Mouse (Mus musculus) CH12.LX (cell line): Measurements from ENCODE around the gene Laptm5. TPM values are rescaled to one million over a fixed set of nuclear protein-coding genes. Genes with fewer than 3 reads are reported as not detected.

Source experiments
- DNase-seq: peaks from one replicate; pipeline ENCODE4 v3.0.0-alpha.2; 2013; ENCODE audit errors: extremely low read depth
- H3K27ac ChIP-seq: 2 replicates; pipeline ENCODE4 v1.5.1; 2012; ENCODE audit warnings: low read depth, mild to moderate bottlenecking, control low read depth, moderate library complexity; ENCODE audit not compliant: insufficient read depth
- H3K27me3 ChIP-seq: replicated peaks from 2 replicates; pipeline ENCODE3; 2012; ENCODE audit warnings: inconsistent platforms
- H3K36me3 ChIP-seq, 2 experiments: replicated peaks in 1 of 2; 2 replicates each; pipeline versions ENCODE3 to v1.6.1; 2012; ENCODE audit warnings: inconsistent platforms in 1 of 2, low read length in 1 of 2, mild to moderate bottlenecking in 1 of 2, mixed read lengths in 1 of 2, moderate library complexity in 1 of 2; ENCODE audit not compliant: control insufficient read depth in 1 of 2, insufficient read depth in 1 of 2
- H3K4me1 ChIP-seq, 2 experiments: 2 replicates each; pipeline ENCODE4 v1.6.1; 2012; ENCODE audit warnings: inconsistent platforms in 1 of 2, moderate library complexity in 1 of 2; ENCODE audit not compliant: insufficient read depth in 2 of 2, control insufficient read depth in 1 of 2
- H3K4me2 ChIP-seq: 2 replicates; pipeline ENCODE4 v1.6.1; 2012; ENCODE audit warnings: low read depth, mild to moderate bottlenecking, control low read depth; ENCODE audit not compliant: poor library complexity, insufficient read depth, severe bottlenecking
- H3K4me3 ChIP-seq, 3 experiments: fragments of 150-350 bp in 1 of 3; sonication (generic) in 1 of 3; replicated peaks in 1 of 3; 2 replicates each; pipeline versions ENCODE3 to v1.5.1; 2011 to 2012; ENCODE audit warnings: low read depth in 2 of 3, low read length in 2 of 3, mild to moderate bottlenecking in 2 of 3, moderate library complexity in 2 of 3, control low read depth in 1 of 3, improper control_type of control experiment in 1 of 3, inconsistent platforms in 1 of 3, mixed read lengths in 1 of 3; ENCODE audit not compliant: poor library complexity in 1 of 3
- H3K79me2 ChIP-seq: replicated peaks from 2 replicates; pipeline ENCODE4 v1.6.1; 2012; ENCODE audit warnings: mild to moderate bottlenecking, moderate library complexity; ENCODE audit not compliant: control insufficient read depth, poor library complexity, insufficient read depth, severe bottlenecking; ENCODE audit errors: extremely low read depth
- H3K9ac ChIP-seq: 2 replicates; pipeline ENCODE4 v1.6.1; 2012; ENCODE audit warnings: low read depth, mild to moderate bottlenecking, control low read depth, moderate library complexity; ENCODE audit not compliant: insufficient read depth
- H3K9me3 ChIP-seq: replicated peaks from 2 replicates; pipeline ENCODE3; 2012; ENCODE audit warnings: low read length, inconsistent platforms, mixed read lengths
- BHLHE40 ChIP-seq: IDR thresholded peaks from 2 replicates; pipeline ENCODE4 v1.6.1; 2011; ENCODE audit warnings: mild to moderate bottlenecking, low read depth, low read length, improper control_type of control experiment
- CHD1 ChIP-seq: IDR thresholded peaks from 2 replicates; pipeline ENCODE4 v1.6.1; 2012; ENCODE audit warnings: low read depth, low read length, improper control_type of control experiment, inconsistent platforms
- CHD2 ChIP-seq: IDR thresholded peaks from 2 replicates; pipeline ENCODE4 v1.6.1; 2011; ENCODE audit warnings: low read length, improper control_type of control experiment
- CTCF ChIP-seq, 2 experiments: IDR thresholded peaks in 1 of 2; conservative IDR thresholded peaks in 1 of 2; 2 replicates each; pipeline ENCODE4 v1.5.1; 2011 to 2012; ENCODE audit warnings: low read depth in 2 of 2, low read length in 2 of 2, improper control_type of control experiment in 1 of 2, inconsistent platforms in 1 of 2, mild to moderate bottlenecking in 1 of 2, moderate library complexity in 1 of 2
- E2F4 ChIP-seq: IDR thresholded peaks from 2 replicates; pipeline ENCODE4 v1.6.1; 2011; ENCODE audit warnings: low read depth, low read length, improper control_type of control experiment; ENCODE audit not compliant: insufficient replicate concordance
- GABPA ChIP-seq: IDR thresholded peaks from 2 replicates; pipeline ENCODE4 v1.6.1; 2012; ENCODE audit warnings: low read depth, low read length, improper control_type of control experiment, inconsistent platforms; ENCODE audit not compliant: insufficient replicate concordance
- IRF4 ChIP-seq: IDR thresholded peaks from 2 replicates; pipeline ENCODE4 v1.6.1; 2014; ENCODE audit warnings: low read depth, mild to moderate bottlenecking, inconsistent platforms, low read length, improper control_type of control experiment
- JUN ChIP-seq: IDR thresholded peaks from 2 replicates; pipeline ENCODE4 v1.6.1; 2011; ENCODE audit warnings: low read depth, mild to moderate bottlenecking, low read length, improper control_type of control experiment, moderate library complexity; ENCODE audit not compliant: insufficient read depth
- KAT2A ChIP-seq: IDR thresholded peaks from 2 replicates; pipeline ENCODE4 v1.6.1; 2012; ENCODE audit warnings: low read length, improper control_type of control experiment, inconsistent platforms; ENCODE audit not compliant: insufficient replicate concordance
- MAFK ChIP-seq: IDR thresholded peaks from 2 replicates; pipeline ENCODE4 v1.6.1; 2011; ENCODE audit warnings: low read length, improper control_type of control experiment; ENCODE audit not compliant: insufficient replicate concordance
- MAX ChIP-seq: IDR thresholded peaks from 2 replicates; pipeline ENCODE4 v1.6.1; 2011; ENCODE audit warnings: low read length, improper control_type of control experiment
- MEF2A ChIP-seq: IDR thresholded peaks from 2 replicates; pipeline ENCODE4 v1.6.1; 2014; ENCODE audit warnings: low read depth, mild to moderate bottlenecking, inconsistent platforms, low read length, improper control_type of control experiment, borderline replicate concordance
- MXI1 ChIP-seq: IDR thresholded peaks from 2 replicates; pipeline ENCODE4 v1.6.1; 2011; ENCODE audit warnings: mild to moderate bottlenecking, low read depth, low read length, improper control_type of control experiment
- PAX5 ChIP-seq: IDR thresholded peaks from 2 replicates; pipeline ENCODE4 v1.6.1; 2012; ENCODE audit warnings: low read length, inconsistent platforms, mixed read lengths
- POLR2AphosphoS2 ChIP-seq: IDR thresholded peaks from 2 replicates; pipeline ENCODE4 v1.6.1; 2011; ENCODE audit warnings: low read depth, low read length, improper control_type of control experiment
- RAD21 ChIP-seq: IDR thresholded peaks from 2 replicates; pipeline ENCODE4 v1.6.1; 2011; ENCODE audit warnings: low read depth, mild to moderate bottlenecking, low read length, improper control_type of control experiment, moderate library complexity
- RCOR1 ChIP-seq: conservative IDR thresholded peaks from 2 replicates; pipeline ENCODE4 v1.6.1; 2012; ENCODE audit warnings: low read depth, mild to moderate bottlenecking, inconsistent platforms, low read length, improper control_type of control experiment
- SIN3A ChIP-seq: IDR thresholded peaks from 2 replicates; pipeline ENCODE4 v1.6.1; 2012; ENCODE audit warnings: low read length, improper control_type of control experiment, inconsistent platforms
- TBP ChIP-seq: conservative IDR thresholded peaks from 2 replicates; pipeline ENCODE4 v1.6.1; 2011; ENCODE audit warnings: low read depth, low read length, improper control_type of control experiment
- USF2 ChIP-seq: conservative IDR thresholded peaks from 2 replicates; pipeline ENCODE4 v1.6.1; 2011; ENCODE audit warnings: low read depth, low read length, improper control_type of control experiment
- ZKSCAN1 ChIP-seq: IDR thresholded peaks from 2 replicates; pipeline ENCODE4 v1.6.1; 2012; ENCODE audit warnings: low read depth, inconsistent platforms, low read length, improper control_type of control experiment, borderline replicate concordance
- ZMIZ1 ChIP-seq: IDR thresholded peaks from 2 replicates; pipeline ENCODE4 v1.6.1; 2012; ENCODE audit warnings: low read depth, mild to moderate bottlenecking, inconsistent platforms, low read length, improper control_type of control experiment
- ZNF384 ChIP-seq: IDR thresholded peaks from 2 replicates; pipeline ENCODE4 v1.6.1; 2012; ENCODE audit warnings: low read depth, low read length, improper control_type of control experiment, inconsistent platforms
- dilution Hi-C: fragments of 300-500 bp; cut with MboI; formaldehyde crosslinking; loops from 2 replicates; pipeline ENCODE4 v1.14.3; 2020; ENCODE audit warnings: low sequenced_read_pairs; ENCODE audit not compliant: extremely low pct_unique_long_range_greater_than_20kb, extremely low pct_ligation_motif_present
- in situ Hi-C: fragments of 300-500 bp; cut with MboI; formaldehyde crosslinking; loops from 3 replicates; pipeline ENCODE4 v1.14.3; 2019; ENCODE audit warnings: low sequenced_read_pairs, low pct_ligation_motif_present, low pct_unique_long_range_greater_than_20kb, mixed read lengths
- polyA plus RNA-seq: library from polyadenylated mRNA; unstranded; fragments of >175 nt; gene quantifications from 2 replicates; pipeline ENCODE4 v1.2.1, GENCODE M21; 2012; ENCODE audit warnings: low read depth; ENCODE audit not compliant: insufficient read length
- total RNA-seq, 2 experiments: library from RNA; depleted of rRNA; stranded (reverse); fragments of 300-350 nt in 1 of 2; fragments of >200 nt in 1 of 2; gene quantifications; 2 replicates each; pipeline ENCODE4 v1.2.3; 2012 to 2014

Laptm5 gene
- total and polyA plus RNA-seq, 3 experiments = 41.1 to 594 (median 225) TPM

DNA sequence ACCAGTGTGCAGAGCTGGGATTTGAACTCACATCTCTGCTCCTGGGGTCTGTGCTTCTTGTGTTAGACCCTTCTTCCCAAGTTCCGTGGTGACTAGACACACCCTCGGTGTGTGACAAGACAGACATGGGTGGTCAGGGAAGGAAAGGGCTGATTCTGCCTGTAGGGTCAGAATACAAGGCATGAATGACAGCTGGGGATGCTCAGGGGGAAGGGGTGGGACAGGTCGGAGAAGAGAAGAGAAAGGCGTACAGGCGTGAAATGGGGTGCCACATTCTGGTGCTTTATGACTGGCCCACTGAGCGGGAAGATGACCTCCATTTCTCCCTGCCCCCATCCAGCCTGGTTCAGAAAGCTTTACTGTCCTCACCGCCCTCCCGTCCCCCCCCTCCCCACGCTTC lies 47.5 kb upstream of the Laptm5 start:
- H3K4me3 ChIP-seq = no peak overlapping the region
- H3K27ac ChIP-seq = no peak overlapping the region
- H3K9me3 ChIP-seq = peaks cover 6% of the 10 kb centered on the region
- H3K4me1 ChIP-seq = peaks cover 0 to 3% of the 10 kb centered on the region in 2 experiments; a peak in 1 of 4 replicates
- H3K36me3 ChIP-seq = no peaks in the 10 kb centered on the region
- no peak overlapping the region for H3K9ac ChIP-seq
- TF ChIP-seq ZNF384 (no peak), BHLHE40 (no peak), ZKSCAN1 (no peak), SIN3A (no peak), MAFK (no peak), GABPA (no peak), PAX5 (no peak), KAT2A (no peak), JUN (no peak), POLR2AphosphoS2 (no peak), TBP (no peak), MEF2A (no peak), ZMIZ1 (no peak), MAX (no peak), CTCF (conservative IDR thresholded peaks at IDR 0.05 in 1 of 2, IDR thresholded peaks at IDR 0.05 in 1 of 2; ENCODE audit: low read depth in 2 of 2, low read length in 2 of 2) (no peak), CHD1 (no peak), CHD2 (no peak), RCOR1 (no peak), E2F4 (no peak), MXI1 (no peak)
- no peak for DNase-seq
- H3K27me3 ChIP-seq = peaks cover 95% of the 10 kb centered on the region
- dilution Hi-C loops = no loop called here
- no peaks in the 10 kb centered on the region for H3K79me2 ChIP-seq
- in situ Hi-C loops = no loop called here
- H3K4me2 ChIP-seq = no peak overlapping the region

DNA sequence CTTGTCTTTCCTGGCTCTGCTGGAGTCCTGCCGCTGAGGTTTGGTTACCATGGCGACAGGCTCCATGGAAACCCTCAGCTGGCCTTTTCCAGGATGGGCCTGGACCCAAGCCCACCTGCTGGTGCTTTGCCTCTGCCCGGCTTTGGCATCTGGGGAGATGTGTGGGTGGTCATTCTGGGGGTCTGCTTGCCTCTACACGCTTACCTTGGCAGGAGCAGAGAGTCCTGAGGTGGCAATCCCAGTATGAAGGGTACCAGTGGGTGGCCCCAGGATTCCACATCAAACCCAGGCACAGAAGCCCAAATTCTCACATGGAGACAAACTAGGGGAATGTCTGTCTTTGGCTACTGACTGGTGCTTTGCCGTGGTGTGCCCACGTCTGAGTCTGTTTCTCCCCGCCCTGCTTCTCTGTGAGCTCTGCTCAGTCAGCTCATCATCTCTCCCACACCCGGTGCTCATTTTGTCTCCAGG lies 47.0 kb upstream of the Laptm5 start:
- H3K79me2 ChIP-seq = no peaks in the 10 kb centered on the region
- no peak for TF ChIP-seq IRF4
- no peak for TF ChIP-seq BHLHE40
- TF ChIP-seq RAD21 = no peak
- no peak for TF ChIP-seq USF2
- TF ChIP-seq PAX5 = no peak
- in situ Hi-C loops (no loop called here), dilution Hi-C loops (no loop called here)
- H3K4me2 ChIP-seq = no peak overlapping the region
- no peak for DNase-seq
- peaks cover 6% of the 10 kb centered on the region for H3K9me3 ChIP-seq
- no peak overlapping the region for H3K4me3 ChIP-seq
- no peak overlapping the region for H3K27ac ChIP-seq
- H3K27me3 ChIP-seq = peaks cover 90% of the 10 kb centered on the region
- no peaks in the 10 kb centered on the region for H3K36me3 ChIP-seq
- H3K4me1 ChIP-seq = peaks cover 0 to 3% of the 10 kb centered on the region in 2 experiments; a peak in 1 of 4 replicates
- H3K9ac ChIP-seq = no peak overlapping the region
